Mouse (Mus musculus) liver, adult 2 months (tissue): ENCODE data around the gene Ddx6. TPM values are rescaled to one million over a fixed set of nuclear protein-coding genes. Genes with fewer than 3 reads are reported as not detected.
A peak's percentile ranks its signal among the peaks of the same experiment; 100 is the strongest.

ENCODE experiments used
- DNase-seq: peaks from one replicate; pipeline ENCODE4 v3.0.0-alpha.2; 2011; ENCODE audit warnings: low read depth, low spot score; ENCODE audit errors: extremely low read depth
- H3K27ac ChIP-seq: fragments of 200-500 bp; replicated peaks from 2 replicates; pipeline ENCODE4 v1.5.1; 2012; ENCODE audit warnings: low read depth, mild to moderate bottlenecking, control low read depth, inconsistent platforms, low read length; ENCODE audit not compliant: insufficient read depth
- H3K27me3 ChIP-seq: fragments of 200-500 bp; 2 replicates; pipeline ENCODE4 v1.6.1; 2012; ENCODE audit warnings: mild to moderate bottlenecking, moderate library complexity, low read length, inconsistent platforms; ENCODE audit not compliant: control insufficient read depth, insufficient read depth
- H3K36me3 ChIP-seq: fragments of 200-500 bp; 2 replicates; pipeline ENCODE4 v1.6.1; 2012; ENCODE audit warnings: low read length, inconsistent platforms; ENCODE audit not compliant: control insufficient read depth, insufficient read depth
- H3K4me1 ChIP-seq: fragments of 200-500 bp; 2 replicates; pipeline ENCODE4 v1.6.1; 2011; ENCODE audit warnings: low read length; ENCODE audit not compliant: control insufficient read depth, insufficient read depth
- H3K4me3 ChIP-seq: fragments of 200-500 bp; 2 replicates; pipeline ENCODE4 v1.5.1; 2011; ENCODE audit warnings: low read depth, mild to moderate bottlenecking, control low read depth, low read length, moderate library complexity; ENCODE audit not compliant: insufficient read depth
- H3K79me2 ChIP-seq: fragments of 200-500 bp; 2 replicates; pipeline ENCODE4 v1.6.1; 2012; ENCODE audit warnings: inconsistent platforms, mild to moderate bottlenecking, low read length, moderate library complexity; ENCODE audit not compliant: control insufficient read depth, insufficient read depth
- H3K9ac ChIP-seq: fragments of 200-500 bp; 2 replicates; pipeline ENCODE4 v1.6.1; 2012; ENCODE audit warnings: low read depth, mild to moderate bottlenecking, control low read depth, inconsistent platforms, low read length
- CTCF ChIP-seq: fragments of 200-500 bp; IDR thresholded peaks from 2 replicates; pipeline ENCODE4 v1.5.1; 2011; ENCODE audit warnings: low read depth, low read length, control low read depth
- POLR2A ChIP-seq: fragments of 200-500 bp; IDR thresholded peaks from 2 replicates; pipeline ENCODE4 v1.6.1; 2011; ENCODE audit warnings: low read length, control low read depth; ENCODE audit not compliant: insufficient read depth; ENCODE audit errors: extremely low read depth
- WGBS: fragments of 180-500 bp; shearing (Covaris S2); methylation state at CpG from one replicate; pipeline ENCODE4 v1.1.7; 2018; 5-methylcytosine and 5-hydroxymethylcytosine counted together
- polyA plus RNA-seq: library from polyadenylated mRNA; depleted of rRNA; stranded (reverse); fragments of >200 nt; gene quantifications from 2 replicates; pipeline ENCODE4 v1.2.3, GENCODE M21; 2012; rRNA removed
- total RNA-seq: library from RNA; depleted of rRNA; stranded (reverse); fragments of >200 nt; gene quantifications from 2 replicates; pipeline ENCODE4 v1.2.3, GENCODE M21; 2014; rRNA removed

The Ddx6 gene
- total RNA-seq: 58.4 and 58.7 TPM in 2 replicates
- 8.4 and 8.8 TPM in 2 replicates for polyA plus RNA-seq

DNA sequence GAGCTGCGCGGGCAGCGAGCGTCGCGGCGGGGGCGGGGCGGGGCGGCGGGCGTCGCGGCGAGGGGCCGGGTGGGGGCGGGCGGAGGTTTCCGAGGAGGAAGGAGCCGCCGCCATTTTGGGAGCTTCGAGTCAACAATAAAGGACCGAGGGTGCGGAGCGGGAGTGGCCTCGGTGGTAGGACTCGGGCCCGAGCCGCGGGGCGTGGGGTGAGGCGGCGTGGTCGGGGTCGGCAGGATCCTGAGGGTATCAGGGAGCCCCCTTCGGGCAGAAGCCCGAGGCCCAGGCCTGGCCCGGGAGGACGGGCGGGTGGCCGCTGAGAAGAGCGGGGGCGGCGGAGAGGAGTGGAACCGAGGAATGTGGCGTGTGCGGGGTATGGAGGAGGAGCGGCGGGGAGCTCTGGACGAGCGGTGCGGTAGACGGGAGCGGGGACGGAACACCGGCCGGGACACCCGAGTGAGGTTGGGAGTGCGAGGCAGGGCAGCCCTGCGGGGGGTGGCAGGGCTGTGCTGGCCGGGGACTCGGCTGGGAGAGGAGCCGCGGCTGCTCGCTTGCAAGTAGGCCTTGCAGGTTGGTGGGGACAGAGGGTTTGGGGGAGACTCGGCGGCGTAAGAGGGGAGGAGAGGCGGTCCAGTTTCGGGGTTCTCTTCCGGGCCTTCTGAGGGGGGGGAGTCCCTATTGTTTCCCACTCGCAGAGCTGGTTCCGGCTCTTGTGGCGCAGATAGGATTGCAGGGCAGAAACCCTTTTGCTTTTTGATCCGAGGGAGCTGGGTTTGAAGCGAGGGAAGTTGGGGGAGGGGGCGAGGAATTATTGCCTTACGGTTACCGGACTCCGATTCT is at the start of gene Ddx6:
Gene Ddx6, plus strand, starts transcription at position 114 of the 837 bp plus-strand sequence.
- 0 out of 2 replicates have a peak, but pooled peaks have one; percentile 30 for TF ChIP-seq POLR2A
- no peak for TF ChIP-seq CTCF
- peaks cover 34% of the 10 kb centered on the region; the same call in 1 of the 2 replicates for H3K79me2 ChIP-seq
- under 1% methylated on average over 80 of the region's 80 CpGs for WGBS
- H3K4me1 ChIP-seq: peaks cover 19% of the 10 kb centered on the region
- H3K27ac ChIP-seq: peak within 1 kb of the TSS; percentile 100
- peak within 1 kb of the TSS; percentile 99 for H3K9ac ChIP-seq
- H3K27me3 ChIP-seq: no peaks in the 10 kb centered on the region
- peak within 1 kb of the TSS; percentile 95 for H3K4me3 ChIP-seq
- peak; percentile 41 for DNase-seq
- peaks cover 16% of the 10 kb centered on the region for H3K36me3 ChIP-seq

DNA sequence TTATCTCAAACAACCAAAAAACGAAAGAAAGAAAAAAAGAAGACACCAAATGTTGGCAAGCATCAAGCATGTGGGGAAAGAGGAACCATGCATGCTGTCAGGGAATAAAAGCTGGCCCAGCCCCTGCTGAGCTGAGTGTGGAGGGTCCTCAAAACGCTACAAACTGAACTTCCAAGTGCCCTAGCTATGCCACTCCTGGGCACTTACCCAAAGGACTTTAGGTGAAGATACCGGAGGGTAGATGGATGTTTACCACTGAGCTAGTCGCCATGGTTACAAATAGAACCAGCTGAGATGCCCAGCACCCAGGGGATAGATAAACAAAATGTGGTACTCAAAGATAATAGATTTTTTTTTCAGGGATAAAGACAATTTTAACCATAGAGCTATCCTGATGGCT is 43.1 kb upstream of the Ddx6 start, which contains the start of gene Cxcr5:
Gene Cxcr5, minus strand, starts transcription at position 281 of the 400 bp plus-strand sequence.
- no peak within 1 kb of the TSS for H3K27ac ChIP-seq
- H3K27me3 ChIP-seq: no peaks in the 10 kb centered on the region
- H3K79me2 ChIP-seq: no peaks in the 10 kb centered on the region
- 76% methylated on average over 4 of the region's 4 CpGs for WGBS
- H3K9ac ChIP-seq: no peak within 1 kb of the TSS
- no peaks in the 10 kb centered on the region for H3K4me1 ChIP-seq
- TF ChIP-seq POLR2A (no peak), CTCF (no peak)
- DNase-seq: no peak
- H3K4me3 ChIP-seq: no peak within 1 kb of the TSS
- no peaks in the 10 kb centered on the region for H3K36me3 ChIP-seq

DNA sequence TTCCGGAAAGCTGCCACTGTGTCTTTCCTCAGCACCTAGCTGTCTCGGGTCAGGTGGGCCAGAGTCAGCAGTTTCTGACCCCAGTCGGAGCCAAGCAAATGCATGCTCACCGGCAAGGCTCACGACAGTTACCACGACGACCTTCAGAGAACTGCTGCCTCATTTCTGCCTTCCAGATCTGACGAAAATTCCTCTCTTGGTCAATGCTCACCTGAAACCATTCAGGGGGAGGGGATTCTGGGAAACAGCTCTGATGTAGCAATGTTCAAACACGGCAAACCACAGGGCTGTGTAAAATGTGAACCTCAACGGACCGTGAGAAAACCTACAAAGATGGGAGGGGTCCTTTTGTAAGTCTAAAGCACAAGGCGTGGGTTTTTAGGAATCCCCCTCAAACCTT is 41.8 kb upstream of the Ddx6 start:
- no peak overlapping the region for H3K4me3 ChIP-seq
- 33% methylated on average over 12 of the region's 12 CpGs for WGBS
- no peaks in the 10 kb centered on the region for H3K4me1 ChIP-seq
- H3K79me2 ChIP-seq: no peaks in the 10 kb centered on the region
- no peak overlapping the region for H3K9ac ChIP-seq
- H3K36me3 ChIP-seq: no peaks in the 10 kb centered on the region
- TF ChIP-seq CTCF (no peak), POLR2A (no peak)
- no peaks in the 10 kb centered on the region for H3K27me3 ChIP-seq
- no peak overlapping the region for H3K27ac ChIP-seq
- no peak for DNase-seq

DNA sequence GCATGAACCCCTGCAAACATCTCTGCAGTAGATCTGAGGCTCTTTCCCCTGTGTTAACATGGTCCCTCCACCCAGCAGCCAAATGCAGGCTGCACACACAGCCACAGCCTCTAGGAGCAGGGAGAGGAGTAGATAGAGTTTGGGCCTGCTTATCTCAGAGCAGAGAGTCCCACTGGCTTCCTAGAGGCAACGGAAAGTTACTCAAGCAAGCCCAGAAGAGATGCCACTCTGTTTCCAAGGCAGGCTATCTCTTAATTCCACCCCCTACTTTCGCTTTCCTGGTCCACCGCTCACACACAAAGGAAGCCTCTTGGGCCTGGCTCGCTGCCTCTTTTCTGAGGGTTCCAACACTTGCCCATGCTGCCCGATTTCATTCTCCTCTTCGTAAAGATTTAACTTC is 39.3 kb upstream of the Ddx6 start:
- Histone ChIP-seq H3K4me1 (no peaks in the 10 kb centered on the region), H3K9ac (no peak overlapping the region), H3K36me3 (no peaks in the 10 kb centered on the region), H3K27me3 (no peaks in the 10 kb centered on the region), H3K79me2 (no peaks in the 10 kb centered on the region), H3K27ac (no peak overlapping the region), H3K4me3 (no peak overlapping the region)
- TF ChIP-seq POLR2A (no peak), CTCF (no peak)
- no peak for DNase-seq
- 80% methylated on average over 6 of the region's 6 CpGs for WGBS

DNA sequence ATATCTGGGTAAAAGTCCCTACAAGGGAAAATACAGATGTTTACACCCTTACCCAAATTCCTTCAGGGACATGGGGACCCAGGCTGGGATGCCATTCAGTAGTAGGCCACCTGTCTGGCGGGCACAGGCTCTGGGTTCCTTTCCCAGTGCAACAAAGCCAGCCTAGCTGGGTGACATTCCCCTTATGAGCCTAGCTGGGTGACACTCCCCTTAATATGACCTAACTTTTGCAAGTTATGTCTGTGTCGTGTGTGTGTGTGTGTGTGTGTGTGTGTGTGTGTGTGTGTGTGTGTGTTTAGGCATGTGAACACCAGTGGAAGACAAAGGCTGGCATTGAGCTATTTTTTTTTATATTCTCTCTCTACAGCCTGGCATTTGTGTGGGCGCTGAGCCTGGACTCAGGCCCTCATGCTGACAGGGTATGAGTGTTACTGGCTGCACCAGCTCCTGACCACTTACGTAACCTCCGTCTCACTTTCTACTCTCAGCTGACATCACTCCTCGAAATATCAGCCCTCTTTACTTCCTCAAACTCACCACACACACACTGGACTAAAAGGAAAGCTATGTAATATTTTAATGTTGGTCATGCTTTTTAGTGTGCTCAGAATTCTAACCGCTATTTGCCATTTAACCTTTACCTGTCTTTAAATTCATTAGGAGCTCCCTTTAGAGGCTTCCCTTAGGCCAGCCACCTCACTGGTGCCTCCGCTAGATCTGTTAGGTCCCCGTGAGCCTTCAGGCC is 37.2 kb upstream of the Ddx6 start:
- H3K27ac ChIP-seq: peak overlapping the region; percentile 45; the same call in 1 of the 2 replicates
- no peak overlapping the region for H3K4me3 ChIP-seq
- no peaks in the 10 kb centered on the region for H3K36me3 ChIP-seq
- no peak for TF ChIP-seq CTCF
- no peak for TF ChIP-seq POLR2A
- H3K79me2 ChIP-seq: no peaks in the 10 kb centered on the region
- 78% methylated on average over 9 of the region's 9 CpGs for WGBS
- peak; percentile 41 for DNase-seq
- H3K27me3 ChIP-seq: no peaks in the 10 kb centered on the region
- no peak overlapping the region for H3K9ac ChIP-seq
- no peaks in the 10 kb centered on the region for H3K4me1 ChIP-seq
